Mouse (Mus musculus): Measurements from ENCODE around the gene Clec4b2.

DNA sequence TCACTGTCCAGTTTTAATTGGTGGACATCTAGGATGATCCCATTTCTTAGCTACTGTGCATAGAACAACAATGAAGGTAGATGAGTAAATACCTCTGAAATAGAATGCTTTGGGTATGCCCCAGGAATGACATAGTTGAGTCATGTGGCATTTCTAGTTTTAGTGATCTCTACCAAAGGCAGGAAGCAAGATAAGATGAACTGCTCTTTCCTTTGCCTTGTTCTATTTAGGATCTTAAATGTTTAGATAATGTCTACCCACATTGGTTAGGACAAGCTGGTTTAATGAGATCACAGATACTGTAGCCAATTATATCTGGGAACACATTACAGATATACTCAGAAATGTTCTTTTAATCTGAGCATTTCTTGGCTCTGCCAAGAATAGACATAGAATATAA is 64.9 kb downstream of the Clec4b2 start:
- TF ChIP-seq CHD2 (IDR thresholded peaks at IDR 0.05; ENCODE audit: low read depth, low read length) (no peak), MAFK (IDR thresholded peaks at IDR 0.05; ENCODE audit: insufficient read depth, low read depth, low read length) (no peak), HCFC1 (IDR thresholded peaks at IDR 0.05; ENCODE audit: borderline replicate concordance, insufficient read depth, low read length) (no peak), ZNF384 (IDR thresholded peaks at IDR 0.05; ENCODE audit: low read depth, low read length) (no peak), ZC3H11A (IDR thresholded peaks at IDR 0.05; ENCODE audit: borderline replicate concordance, low read depth, low read length) (no peak)

All from ES-E14 (cell line).